Mouse (Mus musculus) layer of hippocampus, adult 18-20 months (tissue): ENCODE results near the gene Tmem204. TPM values are rescaled to one million over a fixed set of nuclear protein-coding genes. Genes with fewer than 3 reads are reported as not detected.
"Not testable (repeated sequence)": the region's sequence is repeated elsewhere in the genome, so short reads cannot be mapped to it uniquely, and the experiment has no call there.

ENCODE experiments used
- DNase-seq, 2 experiments: peaks; one replicate each; pipeline ENCODE4 v3.0.0; 2022; ENCODE audit warnings: low spot score in 2 of 2
- long read RNA-seq: library from polyadenylated mRNA; stranded (forward); transcript quantifications from one replicate; pipeline ENCODE4 v2.0.0, GENCODE M21; 2021
- total RNA-seq, 2 experiments: library from RNA; stranded (reverse); gene quantifications; 2 replicates each; pipeline ENCODE4 v1.2.3; 2021

Gene Tmem204
- total RNA-seq, result 1 to 10 TPM; 7.4 to 9.2 TPM
- long read RNA-seq, transcript Tmem204-201 (3 exons, 1,846 nt), result major isoform, 24 of 25 reads
- long read RNA-seq, partial matches to known transcripts, result 0 of 25 reads
- long read RNA-seq, other reads (novel, unspliced or antisense), result 1 of 25 reads

DNA sequence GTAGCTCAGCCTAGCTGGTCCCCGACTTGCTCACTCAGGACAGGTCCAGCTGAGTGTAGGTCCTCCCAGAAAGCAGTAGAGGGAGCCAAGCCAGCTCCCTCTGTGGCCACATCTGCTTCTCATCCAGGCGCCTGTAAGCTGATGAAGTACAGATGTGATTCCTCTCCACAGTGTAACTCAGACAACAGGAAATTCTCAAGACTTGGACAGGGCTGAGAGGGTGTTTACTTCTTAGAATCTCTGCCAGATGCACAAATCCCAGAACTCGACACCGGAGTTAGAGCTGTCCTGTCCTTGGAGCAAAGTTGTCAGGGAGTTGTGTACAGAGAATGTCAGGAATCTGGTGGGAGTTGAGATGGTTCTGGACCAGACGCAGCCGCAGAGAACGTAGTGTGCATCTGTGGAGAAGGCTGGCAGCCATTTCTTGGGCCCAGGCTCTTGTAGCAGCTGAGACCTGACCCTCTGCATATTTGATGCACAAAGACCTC, at the start of gene Tmem204:
Gene Tmem204 (minus strand): TSS at position 148 of the 488 bp plus-strand sequence.
- no peak for DNase-seq

DNA sequence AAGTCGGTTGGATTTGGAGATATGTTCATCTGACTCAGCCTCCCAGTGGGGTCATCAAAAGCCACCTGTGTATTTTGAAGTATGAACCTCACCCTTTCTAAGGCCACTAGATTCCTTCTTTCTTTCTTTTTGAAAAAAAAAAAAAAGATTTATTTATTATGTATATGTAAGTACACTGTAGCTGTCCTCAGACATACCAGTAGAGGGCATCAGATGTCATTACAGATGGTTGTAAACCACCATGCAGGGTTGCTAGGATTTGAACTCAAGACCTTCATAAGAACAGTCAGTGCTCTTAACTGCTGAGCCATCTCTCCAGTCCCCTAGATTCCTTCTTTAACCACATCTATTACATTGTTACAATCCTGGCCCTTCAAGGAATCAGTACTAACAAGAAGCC, 46.7 kb upstream of the Tmem204 start:
- DNase-seq, result no peak

DNA sequence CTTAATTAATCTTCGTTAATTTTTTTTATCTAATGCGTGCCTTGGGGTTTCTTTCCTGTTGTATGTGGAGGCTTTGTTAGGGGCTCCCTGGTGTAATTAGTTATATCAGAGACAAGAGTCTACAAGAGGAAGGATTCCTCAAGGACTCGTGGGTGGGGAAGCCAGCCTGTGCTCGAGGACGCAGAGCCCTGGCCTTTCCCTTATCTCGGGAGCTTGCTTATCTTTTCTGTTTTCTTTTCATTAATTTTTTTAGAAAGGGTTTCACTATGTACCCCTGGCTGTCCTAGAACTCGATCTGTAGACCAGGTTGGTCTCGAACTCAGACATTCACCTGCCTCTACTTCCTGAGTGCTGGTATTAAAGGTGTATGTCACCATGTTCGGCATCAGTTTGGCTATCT, 44.3 kb upstream of the Tmem204 start:
- no peak for DNase-seq

DNA sequence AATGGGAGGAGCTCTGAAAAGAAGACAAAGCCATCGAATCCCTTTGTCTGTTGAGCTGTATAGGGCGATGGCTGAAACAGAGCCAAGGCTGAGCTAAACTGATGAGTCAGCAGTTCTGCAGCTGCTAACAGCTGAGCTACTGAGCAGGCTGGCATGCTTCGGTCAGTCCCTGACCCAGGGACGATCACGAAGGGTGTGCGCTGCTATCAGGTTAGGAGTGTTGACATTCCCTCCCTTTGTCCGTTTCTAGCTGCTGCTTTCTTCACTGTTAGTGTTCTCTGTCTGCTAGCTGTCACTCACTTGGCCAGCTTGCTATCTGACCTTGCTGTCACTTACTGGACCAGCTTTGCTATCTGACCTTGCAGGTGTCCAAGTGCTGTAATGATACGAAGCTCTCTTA, 43.7 kb upstream of the Tmem204 start:
- peak in 1 of 2 experiments; percentile 21 for DNase-seq

DNA sequence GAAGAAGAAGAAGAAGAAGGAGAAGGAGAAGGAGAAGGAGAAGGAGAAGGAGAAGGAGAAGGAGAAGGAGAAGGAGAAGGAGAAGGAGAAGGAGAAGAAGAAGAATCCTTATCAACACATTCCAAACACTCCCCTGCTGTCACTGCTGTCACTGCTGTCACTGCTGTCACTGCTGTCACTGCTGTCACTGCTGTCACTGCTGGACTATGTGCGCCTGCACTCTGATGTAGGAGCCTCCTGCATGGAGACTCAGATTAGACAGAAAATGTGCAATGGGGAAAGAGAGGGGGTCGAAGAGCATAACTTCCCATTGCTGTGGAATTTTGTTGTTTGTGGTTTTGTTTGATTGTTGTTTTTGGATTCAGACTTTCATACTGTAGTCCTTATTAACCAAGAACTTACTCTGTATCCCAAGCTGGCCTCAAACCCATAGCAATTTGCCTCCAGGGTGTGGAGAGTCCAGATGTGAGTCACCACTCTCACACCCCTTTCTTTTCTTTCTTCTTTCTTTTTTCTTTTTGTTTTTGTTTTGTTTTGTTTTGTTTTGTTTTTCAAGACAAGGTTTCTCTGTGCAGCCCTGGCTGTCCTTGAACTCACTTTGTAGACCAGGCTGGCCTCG, 42.2 kb upstream of the Tmem204 start:
- DNase-seq, result not testable (repeated sequence)

DNA sequence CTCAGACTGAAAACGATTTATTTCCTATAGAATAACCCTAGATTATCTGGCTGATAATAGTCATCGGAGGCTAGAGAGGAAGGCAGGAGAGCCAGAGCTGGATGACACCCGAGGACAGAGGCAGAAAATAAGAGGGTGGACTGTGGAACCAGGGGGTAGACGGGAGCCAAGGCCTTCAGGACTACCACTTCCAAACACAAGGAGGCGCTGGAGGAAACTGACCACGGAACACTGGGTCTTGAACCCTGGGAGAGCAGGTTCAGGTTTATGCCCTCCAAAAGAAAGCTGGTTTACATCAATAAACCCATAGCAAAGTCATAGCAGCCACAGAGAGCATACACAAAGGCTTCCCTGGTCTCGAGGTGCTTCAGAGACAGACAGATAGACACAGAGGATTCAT, 40.6 kb upstream of the Tmem204 start:
- no peak for DNase-seq

DNA sequence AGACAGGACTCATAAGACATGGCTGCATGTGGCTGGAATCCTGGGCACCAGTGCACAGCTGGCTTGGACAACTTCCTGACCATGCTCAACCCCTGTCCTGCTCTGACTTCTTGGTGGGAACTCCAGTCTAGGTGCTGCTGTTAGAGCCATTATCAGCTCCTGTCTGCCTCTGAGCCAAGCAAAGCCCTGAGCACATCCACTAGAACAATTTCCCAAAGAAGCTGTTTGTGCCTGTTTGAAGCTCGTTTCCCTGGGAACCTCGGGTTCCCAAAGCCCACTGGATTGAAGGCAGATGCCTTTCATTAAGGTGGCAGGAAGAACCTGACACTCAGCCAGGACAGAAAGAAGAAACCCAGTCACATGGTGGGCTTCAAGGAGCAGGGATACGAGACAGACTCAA, 37.0 kb upstream of the Tmem204 start, which contains the start of gene Ptx4:
Gene Ptx4 (plus strand): TSS at position 355 of the 400 bp plus-strand sequence.
- DNase-seq, result no peak

DNA sequence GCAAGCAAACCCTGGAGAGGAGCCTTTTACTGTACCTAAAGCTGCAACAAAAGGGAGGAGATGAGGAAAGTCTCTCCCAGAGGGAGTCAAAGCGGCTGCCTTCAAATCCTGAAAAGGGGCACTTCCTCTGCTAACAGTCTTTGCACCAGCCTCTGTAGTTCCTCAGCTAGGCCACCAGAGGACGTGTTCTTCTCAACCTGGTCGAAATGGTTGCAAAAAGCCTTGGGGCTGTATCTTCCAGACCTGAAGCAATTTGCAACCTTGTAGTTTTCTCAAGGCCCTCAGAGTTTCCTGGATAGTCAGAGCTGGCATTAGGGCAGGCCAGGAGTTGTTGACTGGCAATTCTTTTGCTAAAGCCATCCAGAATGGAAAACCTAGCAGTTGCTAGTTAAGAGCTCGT, 33.9 kb upstream of the Tmem204 start:
- DNase-seq, result no peak

DNA sequence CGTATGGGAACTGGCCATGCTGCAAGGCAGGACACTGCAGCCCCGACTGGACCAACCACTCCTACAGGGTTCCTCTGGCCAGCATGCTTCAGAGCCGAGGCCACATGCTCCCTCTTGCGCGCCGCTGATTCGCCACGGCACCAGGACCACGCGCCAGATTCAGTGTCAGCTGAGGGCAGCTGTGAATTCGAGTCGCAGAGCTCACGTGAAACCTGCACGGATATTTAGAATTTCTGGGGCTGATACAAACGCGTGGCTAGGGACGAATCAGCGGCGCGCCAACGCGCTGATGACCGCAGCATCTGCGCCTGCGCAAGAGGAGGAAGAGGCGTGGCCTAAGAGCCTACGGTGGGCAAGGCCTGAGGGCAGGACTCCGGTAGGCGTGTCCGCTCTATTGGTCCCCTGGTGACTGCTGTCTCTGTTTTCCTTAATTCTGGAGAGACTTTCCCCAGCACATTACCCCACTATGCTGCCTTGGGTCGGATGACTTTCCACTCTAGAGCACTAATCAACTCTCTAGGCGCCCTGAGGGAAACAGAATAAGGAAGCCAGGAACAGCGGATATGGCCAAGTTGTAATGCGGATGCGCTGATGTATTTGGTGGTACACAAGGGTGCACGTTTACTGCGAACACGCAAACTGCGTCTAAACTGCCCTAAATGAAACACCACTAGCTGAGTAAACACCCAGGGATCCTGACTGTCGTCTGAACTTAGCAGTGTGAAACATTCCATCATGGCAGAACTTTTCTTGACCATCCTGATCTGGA, 32.5 kb upstream of the Tmem204 start, which contains the start of gene Telo2:
Gene Telo2 (minus strand): TSS at position 304 of the 769 bp plus-strand sequence.
- peak; percentile 90 to 94 for DNase-seq

DNA sequence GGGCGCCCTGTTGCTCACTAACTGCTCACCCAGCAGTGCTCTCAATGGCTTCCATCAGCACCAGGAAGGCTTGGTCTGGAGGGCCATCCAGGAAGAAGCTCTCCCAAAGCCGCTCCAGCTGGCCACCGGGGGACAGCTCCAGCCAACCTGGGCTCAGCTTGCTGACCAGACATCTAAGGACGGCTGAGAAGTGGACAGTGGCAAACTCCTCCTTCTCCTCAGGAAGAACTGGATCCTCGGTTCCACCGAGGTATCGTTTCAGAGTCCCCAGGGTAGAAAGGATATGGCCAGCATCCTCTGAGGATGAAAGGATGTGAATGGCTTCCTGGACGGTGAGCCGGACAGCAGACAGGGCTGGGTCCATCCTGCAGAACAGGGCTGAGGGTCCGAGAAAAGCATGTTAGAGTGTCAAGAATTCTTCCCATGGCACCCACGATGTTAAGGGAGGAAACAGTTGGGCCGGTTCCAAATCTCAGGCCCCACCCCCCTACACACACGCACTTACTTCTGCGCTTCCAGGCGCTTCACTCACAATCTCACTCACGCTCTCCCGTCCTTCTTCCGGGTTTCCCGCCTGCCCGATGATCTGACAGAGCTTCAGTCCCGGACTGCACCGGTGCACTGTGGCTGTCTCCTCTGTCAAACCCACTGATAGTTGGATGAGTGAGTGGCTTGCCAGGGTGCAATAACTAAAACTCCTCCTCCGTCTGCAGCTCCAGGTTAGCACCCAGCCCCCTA, 31.7 kb upstream of the Tmem204 start:
- peak in 1 of 2 experiments; percentile 21 for DNase-seq

DNA sequence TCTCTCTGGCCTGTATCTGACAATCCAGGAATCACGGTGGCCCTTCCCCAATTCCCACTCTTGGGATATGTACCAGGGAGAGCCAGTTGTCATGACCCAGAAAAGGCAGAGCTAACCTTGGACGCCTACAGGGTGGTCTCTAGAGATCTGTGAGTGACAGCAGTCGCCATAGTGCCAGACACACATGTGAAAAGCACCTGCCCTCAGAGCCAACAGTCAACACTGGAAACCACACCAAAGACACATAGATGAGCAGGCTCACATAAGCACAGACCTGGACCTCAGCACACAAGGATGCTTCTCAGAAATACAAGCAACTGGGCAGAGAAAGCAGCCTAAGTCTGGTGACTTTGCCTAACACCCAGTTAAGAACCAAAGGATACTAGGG, 29.0 kb upstream of the Tmem204 start:
- DNase-seq, result no peak

DNA sequence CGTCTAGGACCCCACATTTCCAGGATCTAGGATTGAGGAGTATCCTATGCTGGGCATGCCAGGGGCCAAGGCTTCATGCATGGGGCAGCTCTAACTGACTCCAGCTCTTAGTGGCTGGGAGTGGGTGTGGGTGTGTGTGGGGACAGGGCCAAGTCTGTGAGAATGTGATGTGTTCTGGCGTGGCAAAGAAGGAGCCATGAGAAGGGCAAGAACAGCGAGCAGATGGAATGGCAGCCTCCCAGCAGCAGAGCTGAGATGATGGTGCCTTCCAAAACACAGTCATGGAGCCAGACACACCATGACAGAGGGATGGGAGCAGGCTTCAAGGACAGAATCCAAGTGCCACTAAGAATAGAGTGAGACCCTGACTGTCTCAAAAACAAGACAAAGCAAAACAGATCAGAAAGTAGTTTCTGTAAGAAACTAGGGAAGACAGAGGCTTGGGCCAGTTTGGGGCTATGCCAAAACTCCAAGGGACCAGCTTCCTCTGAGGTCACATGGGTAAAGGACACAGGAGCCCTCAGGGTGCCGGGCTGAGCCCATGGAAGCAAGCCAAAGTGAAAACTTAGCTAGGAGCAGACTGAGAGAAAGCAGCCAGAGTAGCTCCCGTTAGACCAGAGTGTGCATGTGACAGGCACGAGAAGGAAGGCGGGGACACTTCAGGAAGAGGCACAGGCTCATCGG, 28.5 kb upstream of the Tmem204 start:
- DNase-seq, result peak; percentile 63 to 74

DNA sequence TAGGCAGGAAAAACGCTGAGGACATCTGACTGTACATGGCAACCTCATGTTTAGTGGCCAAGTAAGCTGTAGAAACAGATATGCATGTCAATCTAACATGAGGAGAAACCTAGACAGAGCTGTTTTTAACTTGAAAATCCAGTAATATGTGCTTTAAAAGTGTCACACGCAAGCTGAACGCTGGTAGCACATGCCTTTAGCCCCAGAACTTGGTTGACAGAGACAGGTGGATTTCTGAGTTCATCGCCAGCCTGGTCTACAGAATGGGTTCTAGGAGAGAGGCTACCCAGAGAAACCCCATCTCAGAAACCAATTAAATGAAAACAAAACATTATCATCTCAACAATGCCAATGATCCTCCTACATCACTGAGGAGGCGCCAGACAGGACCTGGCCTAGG, 27.8 kb upstream of the Tmem204 start:
- no peak for DNase-seq

DNA sequence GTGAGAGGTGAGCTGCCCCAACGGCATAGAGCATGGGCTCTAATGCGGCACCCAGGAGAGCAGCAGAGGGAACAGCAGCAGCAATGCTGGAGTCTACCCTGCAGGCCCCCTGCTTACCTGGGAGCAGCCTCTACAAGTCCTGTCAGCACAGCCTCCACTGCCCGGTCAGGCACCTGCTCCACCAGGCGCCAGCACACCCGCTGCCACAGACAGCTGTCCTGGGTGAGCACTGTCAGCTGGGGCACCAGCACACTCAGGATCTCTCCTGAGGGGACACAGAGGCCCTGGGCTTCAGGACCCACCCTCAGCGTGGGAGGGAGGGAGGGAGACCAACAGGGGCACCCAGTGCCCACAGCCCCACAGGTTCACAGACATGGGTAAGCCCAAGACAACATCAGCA, 27.2 kb upstream of the Tmem204 start:
- no peak for DNase-seq

DNA sequence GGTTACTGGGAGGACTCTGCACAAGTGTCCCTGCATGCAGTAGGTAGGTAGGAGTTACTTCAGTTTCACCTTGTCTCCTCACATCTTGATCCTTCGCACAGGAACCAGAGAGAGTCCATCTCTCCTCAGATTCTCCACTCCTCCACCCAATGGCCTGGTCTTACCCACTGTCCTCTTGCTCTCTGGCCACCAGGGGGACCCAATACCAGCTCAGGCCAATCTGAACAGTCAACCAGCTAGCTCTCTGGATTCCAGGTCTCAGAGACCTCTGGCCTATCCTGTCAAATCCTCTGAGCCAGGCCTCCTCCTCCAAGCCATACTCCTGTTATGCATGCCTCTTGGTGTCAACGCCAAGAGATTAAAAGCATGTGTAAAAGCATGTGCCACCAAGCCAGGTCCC, 26.2 kb upstream of the Tmem204 start:
- DNase-seq, result no peak

DNA sequence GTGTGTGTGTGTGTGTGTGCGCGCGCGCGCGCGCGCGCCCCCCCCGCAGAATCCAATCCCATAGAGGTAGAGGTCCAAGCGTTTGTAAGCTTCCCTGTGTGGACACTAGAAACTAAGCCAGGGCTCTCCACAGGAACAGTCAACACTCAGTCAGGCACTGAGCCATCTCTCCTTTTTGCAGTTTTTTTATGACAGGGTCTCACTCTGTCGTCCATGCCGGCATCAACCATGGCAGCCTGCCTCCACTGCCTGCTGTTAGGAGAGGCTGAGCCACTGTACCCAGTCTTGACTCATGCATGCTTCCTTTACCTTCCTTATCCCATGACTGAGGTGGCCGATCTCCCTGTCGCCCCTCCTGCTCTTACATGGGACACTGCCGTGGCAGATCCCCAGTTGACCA, 24.4 kb upstream of the Tmem204 start:
- no peak for DNase-seq

DNA sequence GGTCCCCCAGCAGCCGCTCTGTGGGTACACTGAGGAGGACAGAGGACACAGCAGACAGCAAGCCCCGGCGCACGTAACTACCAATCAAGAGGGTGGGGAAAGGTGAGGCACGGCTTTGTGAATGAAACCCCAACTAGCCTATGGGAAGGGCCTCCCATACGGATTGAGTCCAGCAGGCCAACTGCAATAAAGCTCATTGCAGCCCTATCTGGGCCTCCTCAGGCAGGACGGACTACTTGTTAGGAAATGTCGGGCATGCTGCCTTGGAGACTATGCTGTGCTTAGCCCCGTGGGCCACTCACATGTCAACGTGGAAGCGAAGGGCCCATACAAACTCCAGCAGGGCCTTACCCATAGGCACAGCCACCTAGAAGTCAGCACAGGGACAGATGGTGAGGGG, 17.9 kb upstream of the Tmem204 start:
- no peak for DNase-seq

DNA sequence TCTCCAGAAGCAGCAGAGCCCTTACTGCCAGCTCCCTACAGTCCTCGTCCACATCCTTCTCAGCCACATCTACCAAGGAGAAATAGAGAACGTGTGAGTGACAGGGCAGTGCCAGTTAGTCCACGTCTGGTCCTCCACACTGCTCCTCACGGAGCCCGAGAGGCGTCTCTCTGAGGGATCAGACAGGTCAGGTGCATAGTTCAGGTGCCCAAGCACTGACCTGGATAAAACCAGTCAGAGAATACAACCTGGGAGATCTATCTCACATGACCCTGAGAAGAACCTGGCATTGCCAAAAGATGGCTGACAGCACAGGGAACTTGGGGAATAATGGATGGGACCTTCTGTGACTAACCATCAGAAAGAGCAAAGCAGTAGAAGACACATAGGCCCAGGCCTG, 16.7 kb upstream of the Tmem204 start:
- DNase-seq, result no peak

DNA sequence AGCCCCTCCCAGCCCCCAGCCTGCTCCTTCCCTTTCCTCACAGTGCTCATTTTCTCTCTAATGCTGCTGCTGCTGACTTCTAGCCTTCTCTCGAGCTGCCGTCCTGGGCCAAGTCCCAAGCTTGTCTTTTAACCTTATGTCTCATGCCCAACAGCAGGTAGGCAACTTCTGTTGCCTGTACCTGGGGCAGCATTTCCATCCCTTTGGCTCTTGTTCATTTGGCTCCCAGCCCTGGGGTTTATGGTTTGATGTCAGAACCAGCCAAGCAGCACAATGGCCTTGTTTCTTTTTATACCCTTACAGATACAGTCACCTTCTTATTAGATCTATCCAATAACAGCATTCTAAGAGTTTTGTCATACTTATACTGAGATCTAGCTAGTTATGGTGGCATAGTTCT, 12.8 kb upstream of the Tmem204 start:
- no peak for DNase-seq

DNA sequence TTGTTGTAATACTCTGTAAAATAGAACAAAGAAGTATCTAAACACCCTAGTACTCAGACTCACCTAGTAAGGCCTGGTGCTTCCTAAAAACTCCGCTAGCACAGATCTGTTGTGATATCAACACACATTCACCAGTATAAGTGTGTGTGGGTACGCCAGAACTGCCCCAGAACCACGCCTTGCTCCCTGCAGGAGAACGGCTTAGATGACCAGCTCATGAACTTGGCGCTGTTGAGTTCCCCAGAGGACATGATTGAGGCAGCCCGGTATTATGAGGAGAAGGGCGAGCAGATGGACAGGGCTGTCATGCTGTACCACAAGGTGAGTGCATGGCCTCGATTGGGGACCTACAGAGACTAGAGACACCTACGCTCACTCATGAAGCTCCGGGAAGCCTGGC, 7.1 kb upstream of the Tmem204 start:
- DNase-seq, result no peak

DNA sequence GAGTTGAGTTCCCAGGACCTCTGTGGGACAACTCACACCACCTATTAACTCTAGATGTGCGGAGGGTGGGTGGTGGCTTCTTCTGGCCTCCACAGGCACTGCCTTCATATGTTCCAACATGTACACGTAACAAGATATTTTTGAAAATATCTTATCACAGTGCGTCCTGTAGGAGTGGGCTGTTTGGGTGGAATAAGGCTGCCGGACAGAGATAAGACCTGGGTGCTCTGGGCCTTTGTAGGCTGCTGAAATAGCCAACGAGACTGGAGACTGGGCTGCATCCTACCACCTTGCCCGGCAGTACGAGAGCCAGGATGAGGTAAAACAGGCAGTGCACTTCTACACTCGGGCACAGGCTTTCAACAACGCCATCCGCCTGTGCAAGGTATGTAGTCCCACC, 5.8 kb upstream of the Tmem204 start:
- DNase-seq, result no peak
